Comparison of ENCODE assay signal across 9 mouse cellular contexts in genomic region chr1:45431922-45432321, GRCm38 (mm10).
DNase-seq lines count a peak whose midpoint lies in the region; ATAC-seq and TF ChIP-seq lines count a peak whose summit lies in the region.
"Had no signal": no experiment of that assay in that cellular context is flagged by ENCODE, and none has a peak within 500 bp of the region (broad histone marks: within the 10 kb centered on the region; RNA-seq: fewer than 3 reads in every experiment).

No protein-coding gene starts in this region.

- H3K4me3 ChIP-seq in C2C12 (ENCODE audit: insufficient read depth, poor library complexity, severe bottlenecking): no peak overlapping the region
- H3K4me3 ChIP-seq in cortical plate, adult 2 months (ENCODE audit: insufficient read depth, low read length): no peak overlapping the region
- no peak overlapping the region for H3K4me3 ChIP-seq in lung, embryonic 16.5 days (ENCODE audit: low read length)
- no peak overlapping the region for H3K4me3 ChIP-seq in stomach, embryonic 14.5 days (ENCODE audit: low read depth, low read length)
- H3K4me3 ChIP-seq: heart, embryonic 13.5 days had no signal

- DNase-seq in 3134 (ENCODE audit: extremely low read depth, insufficient read length, low spot score): peak; percentile 37
- DNase-seq in heart, postnatal 10 days: peak; percentile 53 to 70
- peak; percentile 54 for DNase-seq in kidney, postnatal 14 days
- no peak for DNase-seq in spleen, adult 12 weeks (ENCODE audit: low spot score)

- 5% methylated on average over 3 of the region's 3 CpGs for WGBS in lung, embryonic 16.5 days
- 22% methylated on average over 3 of the region's 3 CpGs for WGBS in stomach, embryonic 14.5 days

- no peak overlapping the region for H3K4me2 ChIP-seq in lung, embryonic 16.5 days (ENCODE audit: low read depth, low read length)
- H3K4me2 ChIP-seq in stomach, embryonic 14.5 days (replicated peaks; ENCODE audit: low read depth, low read length): no peak overlapping the region
- H3K4me2 ChIP-seq: heart, embryonic 13.5 days had no signal

- H3K4me1 ChIP-seq in cortical plate, adult 2 months (ENCODE audit: control insufficient read depth, insufficient read depth, low read length): no peaks in the 10 kb centered on the region
- 0 out of 2 replicates have a peak, but pooled peaks cover 3% of the 10 kb centered on the region for H3K4me1 ChIP-seq in lung, embryonic 16.5 days (replicated peaks; ENCODE audit: control insufficient read depth, insufficient read depth, low read length)
- H3K4me1 ChIP-seq in stomach, embryonic 14.5 days (ENCODE audit: control insufficient read depth, insufficient read depth, low read length): no peaks in the 10 kb centered on the region
- H3K4me1 ChIP-seq: heart, embryonic 13.5 days had no signal

- intact Hi-C loops in heart, postnatal 10 days (cut with DNase I): loop anchor here (2.0 to 5.0 kb wide), 4 partner anchors 70 to 335 kb away; partner anchors contain the start of gene Col5a2

- no peaks in the 10 kb centered on the region for H3K79me3 ChIP-seq in C2C12 (ENCODE audit: low read depth)

- ATAC-seq in lung, embryonic 16.5 days (ENCODE audit: low read depth): 0 out of 2 replicates have a peak, but pooled peaks have one; percentile 59
- peak; percentile 81; the same call in 1 of the 2 replicates for ATAC-seq in stomach, embryonic 14.5 days (ENCODE audit: insufficient number of reproducible peaks, insufficient read depth, low FRiP score, low read depth)

- no peaks in the 10 kb centered on the region for H3K79me2 ChIP-seq in C2C12 (ENCODE audit: control insufficient read depth, insufficient read depth)

- peaks cover 69% of the 10 kb centered on the region for H3K36me3 ChIP-seq in C2C12 (ENCODE audit: control insufficient read depth, insufficient read depth)
- peaks cover 4% of the 10 kb centered on the region; the same call in 1 of the 2 replicates for H3K36me3 ChIP-seq in lung, embryonic 16.5 days (ENCODE audit: control insufficient read depth, insufficient read depth, low read length)
- peaks cover 25% of the 10 kb centered on the region for H3K36me3 ChIP-seq in stomach, embryonic 14.5 days (ENCODE audit: control insufficient read depth, insufficient read depth, low read length)

- H3K9ac ChIP-seq in lung, embryonic 16.5 days (ENCODE audit: low read length): no peak overlapping the region
- no peak overlapping the region for H3K9ac ChIP-seq in stomach, embryonic 14.5 days (replicated peaks; ENCODE audit: low read depth, low read length)
- H3K9ac ChIP-seq: heart, embryonic 13.5 days had no signal

- H3K9me3 ChIP-seq in lung, embryonic 16.5 days (ENCODE audit: control insufficient read depth, low read length): no peaks in the 10 kb centered on the region
- no peaks in the 10 kb centered on the region for H3K9me3 ChIP-seq in stomach, embryonic 14.5 days (ENCODE audit: control insufficient read depth, low read depth, low read length)
- H3K9me3 ChIP-seq: heart, embryonic 13.5 days had no signal

- no peak overlapping the region for H3K27ac ChIP-seq in cortical plate, adult 2 months (ENCODE audit: insufficient read depth, low read length)
- no peak overlapping the region for H3K27ac ChIP-seq in lung, embryonic 16.5 days (ENCODE audit: low read length)
- H3K27ac ChIP-seq in stomach, embryonic 14.5 days (ENCODE audit: low read length): no peak overlapping the region
- H3K27ac ChIP-seq: heart, embryonic 13.5 days had no signal

- H3K27me3 ChIP-seq in C2C12 (ENCODE audit: control insufficient read depth, insufficient read depth, insufficient read length): no peaks in the 10 kb centered on the region
- no peaks in the 10 kb centered on the region for H3K27me3 ChIP-seq in lung, embryonic 16.5 days (ENCODE audit: control insufficient read depth, insufficient read depth, low read depth, low read length)
- no peaks in the 10 kb centered on the region for H3K27me3 ChIP-seq in stomach, embryonic 14.5 days (ENCODE audit: control insufficient read depth, insufficient read depth, low read length)
- H3K27me3 ChIP-seq: heart, embryonic 13.5 days had no signal

- no peak for TF ChIP-seq POLR2A in cortical plate, adult 2 months (IDR thresholded peaks at IDR 0.05; ENCODE audit: extremely low read depth, insufficient read depth, low read length)

- no peak overlapping the region for H3ac ChIP-seq in C2C12 (ENCODE audit: control insufficient read depth, insufficient read length, low read depth)

- peak; percentile 11 for TF ChIP-seq CTCF in C2C12 (IDR thresholded peaks at IDR 0.05; ENCODE audit: control insufficient read depth, insufficient read depth, insufficient read length)
- TF ChIP-seq CTCF in cortical plate, adult 2 months (IDR thresholded peaks at IDR 0.05; ENCODE audit: extremely low read depth, insufficient read depth, low read length): peak; percentile 61

TF ChIP-seq in C2C12, 6 proteins besides CTCF, POLR2A, EP300 and RAD21:
- TF ChIP-seq MYOD1 (IDR thresholded peaks at IDR 0.05; ENCODE audit: control insufficient read depth, insufficient read length, low read depth) (no peak), USF1 (IDR thresholded peaks at IDR 0.05; ENCODE audit: low read depth) (no peak), CEBPB (IDR thresholded peaks at IDR 0.05; ENCODE audit: low read depth) (no peak), FOSL1 (IDR thresholded peaks at IDR 0.05; ENCODE audit: insufficient read depth, low read length, poor library complexity, severe bottlenecking) (no peak), MAX (IDR thresholded peaks at IDR 0.05) (no peak), MYOG (IDR thresholded peaks at IDR 0.05; ENCODE audit: control insufficient read depth, extremely low read depth, insufficient read length) (no peak)
